Mouse (Mus musculus) stomach, postnatal 0 days (tissue): ENCODE results near the gene Iqschfp.

Experiments
- CTCF ChIP-seq: IDR thresholded peaks from 2 replicates; pipeline ENCODE4 v1.5.1; 2016; ENCODE audit warnings: antibody characterized with exemption, low read depth, mild to moderate bottlenecking, moderate library complexity
- EP300 ChIP-seq: optimal IDR thresholded peaks from 2 replicates; pipeline ENCODE3; 2016; ENCODE audit warnings: antibody characterized with exemption

DNA sequence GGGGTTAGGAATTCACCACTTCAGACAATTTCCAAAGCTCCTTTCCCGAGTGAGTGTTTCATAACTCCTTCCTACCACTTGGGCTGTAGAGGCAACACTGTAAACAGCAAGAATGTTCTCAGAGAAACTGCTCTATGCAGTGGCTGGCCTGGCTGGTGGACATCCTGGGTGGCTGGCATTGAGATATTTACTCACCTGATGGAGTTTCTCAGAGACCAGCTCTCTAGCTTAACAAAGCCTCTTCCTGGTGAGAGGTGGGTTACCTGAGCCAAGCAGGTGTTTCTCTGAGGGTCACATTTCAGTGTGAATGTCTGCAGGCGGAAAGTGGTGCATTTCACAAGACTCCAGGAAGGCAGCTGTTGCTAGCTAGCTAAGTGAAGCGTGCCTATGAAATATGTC, 681.2 kb downstream of the Iqschfp start:
- TF ChIP-seq CTCF (no peak), EP300 (no peak)
